Mouse (Mus musculus) hindbrain, embryonic 11.5 days (tissue): ENCODE results near the gene Sdk2. TPM values are rescaled to one million over a fixed set of nuclear protein-coding genes. Genes with fewer than 3 reads are reported as not detected.
A peak's percentile ranks its signal among the peaks of the same experiment; 100 is the strongest.

ENCODE experiments used
- ATAC-seq: fragments of 200-750 bp; cut with Nextera tagmentation; 2 replicates; pipeline ENCODE4 v1.8.0; 2017; ENCODE audit warnings: mild to moderate bottlenecking, moderate TSS enrichment, moderate library complexity; ENCODE audit not compliant: low FRiP score
- DNase-seq: peaks from one replicate; pipeline ENCODE4 v3.0.0-alpha.2; 2015; ENCODE audit warnings: low spot score
- H3K27ac ChIP-seq: fragments of 300-500 bp; sonication (generic); 2 replicates; pipeline ENCODE4 v1.5.1; 2014; ENCODE audit warnings: mild to moderate bottlenecking, low read depth, low read length
- H3K27me3 ChIP-seq: fragments of 300-500 bp; sonication (generic); 2 replicates; pipeline ENCODE4 v1.6.1; 2014; ENCODE audit warnings: mild to moderate bottlenecking, low read length, moderate library complexity, mixed read lengths; ENCODE audit not compliant: control insufficient read depth, insufficient read depth
- H3K36me3 ChIP-seq: fragments of 300-500 bp; sonication (generic); 2 replicates; pipeline ENCODE4 v1.6.1; 2014; ENCODE audit warnings: mild to moderate bottlenecking, low read length, moderate library complexity, mixed read lengths; ENCODE audit not compliant: control insufficient read depth, insufficient read depth
- H3K4me1 ChIP-seq: fragments of 300-500 bp; sonication (generic); replicated peaks from 2 replicates; pipeline ENCODE4 v1.6.1; 2014; ENCODE audit warnings: low read length, mixed read lengths; ENCODE audit not compliant: control insufficient read depth, insufficient read depth
- H3K4me2 ChIP-seq: fragments of 300-500 bp; sonication (generic); replicated peaks from 2 replicates; pipeline ENCODE4 v1.6.1; 2014; ENCODE audit warnings: mild to moderate bottlenecking, low read depth, low read length
- H3K4me3 ChIP-seq: fragments of 300-500 bp; sonication (generic); 2 replicates; pipeline ENCODE4 v1.5.1; 2014; ENCODE audit warnings: low read depth, low read length
- H3K9ac ChIP-seq: fragments of 300-500 bp; sonication (generic); 2 replicates; pipeline ENCODE4 v1.6.1; 2014; ENCODE audit warnings: low read depth, low read length
- H3K9me3 ChIP-seq: fragments of 300-500 bp; sonication (generic); 2 replicates; pipeline ENCODE4 v1.6.1; 2016; ENCODE audit warnings: low read length; ENCODE audit not compliant: control insufficient read depth
- WGBS: fragments of 180-500 bp; shearing (Covaris S2); extraction: QIAGEN DNeasy Blood & Tissue Kit; methylation state at CpG from one replicate; pipeline ENCODE4 v1.1.7; 2014; 5-methylcytosine and 5-hydroxymethylcytosine counted together
- polyA plus RNA-seq: library from polyadenylated mRNA; unstranded; fragments of >200 nt; fragmentation: Nextera tagmentation; extraction: Ambion mirVana; gene quantifications from 2 replicates; pipeline ENCODE4 v1.2.1, GENCODE M21; 2014

Sdk2 gene
- polyA plus RNA-seq, 1 experiment from 2014 or later = 4.2 TPM

GRCm38 (mm10) chr11:113991886-113992285 lies 75.0 kb downstream of the Sdk2 start:
- no peaks in the 10 kb centered on the region for H3K9me3 ChIP-seq
- H3K27ac ChIP-seq = no peak overlapping the region
- no peak overlapping the region for H3K9ac ChIP-seq
- no peak for ATAC-seq
- no peaks in the 10 kb centered on the region for H3K36me3 ChIP-seq
- H3K4me1 ChIP-seq = peaks cover 2% of the 10 kb centered on the region
- DNase-seq = no peak
- whole genome bisulfite sequencing = 85% methylated on average over 8 of the region's 8 CpGs
- H3K27me3 ChIP-seq = no peaks in the 10 kb centered on the region
- H3K4me3 ChIP-seq = no peak overlapping the region
- no peak overlapping the region for H3K4me2 ChIP-seq

- peaks cover 4% of the 10 kb centered on the region for H3K4me1 ChIP-seq
- DNase-seq (peak; percentile 81), ATAC-seq (peak; percentile 70)
- H3K9me3 ChIP-seq = no peaks in the 10 kb centered on the region
- H3K4me2 ChIP-seq = peak overlapping the region; percentile 23; the same call in 1 of the 2 replicates
- H3K9ac ChIP-seq = no peak overlapping the region
- H3K27ac ChIP-seq = peak overlapping the region; percentile 63
- H3K4me3 ChIP-seq = no peak overlapping the region
- WGBS = 7% methylated on average over 6 of the region's 6 CpGs
- H3K27me3 ChIP-seq = no peaks in the 10 kb centered on the region
- H3K36me3 ChIP-seq = no peaks in the 10 kb centered on the region
Observed at GRCm38 (mm10) chr11:113990466-113990865, 76.4 kb downstream of the Sdk2 start.

GRCm38 (mm10) chr11:113990065-113990464 lies 76.8 kb downstream of the Sdk2 start:
- ATAC-seq (no peak; the same call in 1 of the 2 replicates), DNase-seq (no peak)
- WGBS = 33% methylated on average over 4 of the region's 4 CpGs
- Histone ChIP-seq H3K4me1 (peaks cover 4% of the 10 kb centered on the region), H3K4me3 (no peak overlapping the region), H3K4me2 (no peak overlapping the region), H3K36me3 (no peaks in the 10 kb centered on the region), H3K27me3 (no peaks in the 10 kb centered on the region), H3K9ac (no peak overlapping the region), H3K27ac (peak overlapping the region; percentile 63), H3K9me3 (no peaks in the 10 kb centered on the region)

DNA sequence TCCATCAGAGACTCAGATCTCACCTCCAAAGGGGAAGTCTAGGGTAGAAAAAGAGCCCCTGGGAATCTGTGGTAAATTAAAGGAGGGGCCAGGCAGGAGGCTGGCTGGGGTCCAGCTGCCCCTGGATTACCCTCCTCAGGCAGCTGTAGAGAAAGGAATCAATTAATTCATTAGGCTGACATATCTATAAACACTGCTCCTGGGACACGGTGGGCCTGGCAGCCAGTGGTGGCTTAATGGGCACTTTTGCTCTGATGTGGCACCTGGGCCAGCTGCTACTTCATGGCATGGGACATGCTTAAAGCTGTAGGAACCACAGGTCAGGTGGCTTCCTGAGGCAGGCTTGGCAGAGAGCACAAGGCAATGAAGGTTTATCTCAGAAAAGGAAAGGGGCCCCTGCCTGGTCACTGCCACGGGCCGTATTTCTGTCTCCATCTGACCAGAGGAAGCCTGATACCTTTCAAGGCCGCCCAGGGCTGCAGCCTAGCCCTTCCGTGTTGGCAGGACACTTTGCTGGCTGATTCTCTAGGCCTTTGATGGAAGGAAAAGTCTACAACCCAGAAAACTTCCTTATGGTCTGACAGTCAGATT lies 80.9 kb downstream of the Sdk2 start:
- peak overlapping the region; percentile 45; the same call in 1 of the 2 replicates for H3K27ac ChIP-seq

GRCm38 (mm10) chr11:113981732-113982503 lies 84.9 kb downstream of the Sdk2 start:
- peak overlapping the region; percentile 85 for H3K27ac ChIP-seq
- WGBS = 30% methylated on average over 7 of the region's 7 CpGs
- no peaks in the 10 kb centered on the region for H3K9me3 ChIP-seq
- H3K36me3 ChIP-seq = no peaks in the 10 kb centered on the region
- peak; percentile 69 for DNase-seq
- H3K27me3 ChIP-seq = no peaks in the 10 kb centered on the region
- no peak overlapping the region for H3K4me3 ChIP-seq
- no peak overlapping the region for H3K9ac ChIP-seq
- no peak overlapping the region for H3K4me2 ChIP-seq
- ATAC-seq = peak; percentile 84
- peaks cover 16% of the 10 kb centered on the region for H3K4me1 ChIP-seq

More for the DNA sequence above, 80.9 kb downstream of the Sdk2 start:
- Histone ChIP-seq H3K9me3 (no peaks in the 10 kb centered on the region), H3K27me3 (no peaks in the 10 kb centered on the region), H3K9ac (no peak overlapping the region), H3K4me3 (no peak overlapping the region), H3K4me1 (peaks cover 18% of the 10 kb centered on the region), H3K36me3 (no peaks in the 10 kb centered on the region), H3K4me2 (no peak overlapping the region)
- WGBS = 72% methylated on average over 5 of the region's 5 CpGs
- no peak for ATAC-seq
- DNase-seq = no peak

DNA sequence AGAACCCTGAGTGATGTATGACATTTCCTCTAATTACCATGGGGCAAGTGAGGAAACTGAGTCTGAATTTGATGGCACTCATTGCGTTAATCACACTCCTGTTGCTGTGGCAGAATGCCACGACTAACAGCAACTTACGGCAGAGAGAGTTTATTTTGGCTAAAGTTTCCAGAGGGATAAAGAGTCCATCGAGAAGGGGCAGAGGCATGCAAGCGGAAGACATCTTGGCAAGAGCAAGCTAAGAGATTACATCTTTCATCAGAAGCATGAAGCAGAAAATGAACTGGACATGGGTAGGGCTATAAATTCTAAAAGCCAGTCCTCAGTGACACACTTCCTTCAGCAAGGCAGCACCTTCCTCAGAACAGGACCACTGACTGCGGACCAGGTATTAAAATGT lies 85.8 kb downstream of the Sdk2 start:
- Histone ChIP-seq H3K4me1 (peaks cover 13% of the 10 kb centered on the region), H3K36me3 (no peaks in the 10 kb centered on the region), H3K27me3 (no peaks in the 10 kb centered on the region), H3K9ac (no peak overlapping the region), H3K27ac (peak overlapping the region; percentile 85; the same call in 1 of the 2 replicates), H3K4me3 (no peak overlapping the region), H3K9me3 (no peaks in the 10 kb centered on the region), H3K4me2 (no peak overlapping the region)
- no peak for ATAC-seq
- 85% methylated on average over 6 of the region's 6 CpGs for WGBS
- no peak for DNase-seq

GRCm38 (mm10) chr11:113978318-113978717 lies 88.5 kb downstream of the Sdk2 start:
- H3K9ac ChIP-seq = no peak overlapping the region
- no peak overlapping the region for H3K4me2 ChIP-seq
- H3K9me3 ChIP-seq = no peaks in the 10 kb centered on the region
- H3K27ac ChIP-seq = no peak overlapping the region
- 98% methylated on average over 12 of the region's 12 CpGs for WGBS
- peaks cover 13% of the 10 kb centered on the region for H3K4me1 ChIP-seq
- no peaks in the 10 kb centered on the region for H3K27me3 ChIP-seq
- DNase-seq (no peak), ATAC-seq (no peak)
- no peak overlapping the region for H3K4me3 ChIP-seq
- H3K36me3 ChIP-seq = no peaks in the 10 kb centered on the region

- no peak overlapping the region for H3K27ac ChIP-seq
- H3K4me3 ChIP-seq = no peak overlapping the region
- no peaks in the 10 kb centered on the region for H3K36me3 ChIP-seq
- no peaks in the 10 kb centered on the region for H3K9me3 ChIP-seq
- no peak overlapping the region for H3K9ac ChIP-seq
- H3K27me3 ChIP-seq = no peaks in the 10 kb centered on the region
- no peak overlapping the region for H3K4me2 ChIP-seq
- DNase-seq = peak; percentile 16
- no peaks in the 10 kb centered on the region; the same call in 1 of the 2 replicates for H3K4me1 ChIP-seq
- no peak for ATAC-seq
- WGBS = 70% methylated on average over 3 of the region's 3 CpGs
Observed at GRCm38 (mm10) chr11:113975667-113975970, 91.2 kb downstream of the Sdk2 start.
